Mouse (Mus musculus) layer of hippocampus, postnatal 36 days (tissue): ENCODE measurements around the gene Olfr594. TPM values are rescaled to one million over a fixed set of nuclear protein-coding genes. Genes with fewer than 3 reads are reported as not detected.
"Not testable (repeated sequence)": the region's sequence is repeated elsewhere in the genome, so short reads cannot be mapped to it uniquely, and the experiment has no call there.

Source experiments
- DNase-seq, 2 experiments: peaks; one replicate each; pipeline ENCODE4 v3.0.0; 2022
- microRNA-seq, 2 experiments: library from miRNA; unstranded; fragments of <30 nt; microRNA quantifications; one replicate each; pipeline ENCODE4 v1.2.0; 2021
- total RNA-seq, 2 experiments: library from RNA; stranded (reverse); gene quantifications; 2 replicates each; pipeline ENCODE4 v1.2.3; 2021

Olfr594 gene
- total RNA-seq, result not detected

- no peak for DNase-seq
Observed at GRCm38 (mm10) chr7:103216696-103217095, at the start of gene Olfr594. Gene Olfr594 (plus strand): TSS chr7:103216996.

GRCm38 (mm10) chr7:103169697-103170096 is 47.1 kb upstream of the Olfr594 start:
- DNase-seq, result no peak

- DNase-seq, result no peak
Observed at GRCm38 (mm10) chr7:103178240-103178639, 38.6 kb upstream of the Olfr594 start, which contains the start of gene Olfr591. Gene Olfr591 (minus strand): TSS chr7:103178340.

GRCm38 (mm10) chr7:103184503-103184902 is 32.3 kb upstream of the Olfr594 start, which contains the start of gene Olfr592:
Gene Olfr592 (plus strand): TSS chr7:103184803.
- not testable (repeated sequence) for DNase-seq

- no peak for DNase-seq
Observed at GRCm38 (mm10) chr7:103211562-103211961, 5.2 kb upstream of the Olfr594 start, which contains the start of gene Olfr593. Gene Olfr593 (plus strand): TSS chr7:103211862.

- not testable (repeated sequence) for DNase-seq
Observed at GRCm38 (mm10) chr7:103212050-103212449, 4.7 kb upstream of the Olfr594 start.

GRCm38 (mm10) chr7:103252405-103252804 is 35.6 kb downstream of the Olfr594 start, which contains the start of gene Usp17ld:
Gene Usp17ld (minus strand): TSS chr7:103252505.
- not testable (repeated sequence) for DNase-seq

Small RNAs within 50 kb of the gene (microRNA-seq; reads per million reads assigned to microRNA genes)
- gene Gm23550 (0 reads per million in 2 experiments), gene Gm25171 (0 reads per million in 2 experiments)

Other genes starting within 250 kb of the Olfr594 start
- gene Olfr577, start 241.1 kb upstream of the Olfr594 start, total RNA-seq, result not detected
- gene Olfr578, start 227.7 kb upstream of the Olfr594 start, total RNA-seq, result not detected
- gene Olfr582, start 179.0 kb upstream of the Olfr594 start, total RNA-seq, result not detected
- not detected for gene Olfr583, start 165.7 kb upstream of the Olfr594 start, total RNA-seq
- gene Olfr584, start 135.1 kb upstream of the Olfr594 start, total RNA-seq, result not detected
- gene Olfr585, start 119.3 kb upstream of the Olfr594 start, total RNA-seq, result not detected
- gene Olfr586, start 91.4 kb upstream of the Olfr594 start, total RNA-seq, result not detected
- gene Olfr588-ps1, start 76.1 kb upstream of the Olfr594 start, total RNA-seq, result not detected
- gene Olfr589, start 60.6 kb upstream of the Olfr594 start, total RNA-seq, result not detected
- not detected for gene Olfr591, start 38.7 kb upstream of the Olfr594 start, total RNA-seq
- gene Olfr592, start 32.2 kb upstream of the Olfr594 start, total RNA-seq, result not detected
- not detected for gene Olfr593, start 5.1 kb upstream of the Olfr594 start, total RNA-seq
- not detected for gene Usp17ld, start 35.5 kb downstream of the Olfr594 start, total RNA-seq
- not detected for gene Olfr596, start 88.7 kb downstream of the Olfr594 start, total RNA-seq
- gene Olfr597, start 99.3 kb downstream of the Olfr594 start, total RNA-seq, result not detected
- gene Olfr598, start 106.6 kb downstream of the Olfr594 start, total RNA-seq, result not detected
- not detected for gene Olfr599, start 118.9 kb downstream of the Olfr594 start, total RNA-seq
- gene Olfr600, start 132.7 kb downstream of the Olfr594 start, total RNA-seq, result not detected
- gene Olfr601, start 145.7 kb downstream of the Olfr594 start, total RNA-seq, result not detected
- gene Olfr603, start 169.2 kb downstream of the Olfr594 start, total RNA-seq, result not detected
- not detected for gene Usp17lc, start 198.1 kb downstream of the Olfr594 start, total RNA-seq
- gene Olfr605, start 228.4 kb downstream of the Olfr594 start, total RNA-seq, result not detected
- gene Olfr606, start 232.1 kb downstream of the Olfr594 start, total RNA-seq, result not detected
- not detected for gene Olfr607, start 247.2 kb downstream of the Olfr594 start, total RNA-seq